Mouse (Mus musculus): ENCODE measurements around the gene Olfr726.

- no peak for TF ChIP-seq CTCF (conservative IDR thresholded peaks at IDR 0.05; ENCODE audit: insufficient read depth, insufficient read length, low read depth, low read length)
- no peak for TF ChIP-seq POLR2A (IDR thresholded peaks at IDR 0.05; ENCODE audit: low read depth, low read length)
These were observed 29.2 kb downstream of the Olfr726 start for GRCm38 (mm10) chr14:50061590-50061954.
